Mouse (Mus musculus): ENCODE results near the gene Aif1l.
"Not testable (repeated sequence)": the region's sequence is repeated elsewhere in the genome, so short reads cannot be mapped to it uniquely, and the experiment has no call there.

The Aif1l gene

GRCm38 (mm10) chr2:31950058-31950871 is at the start of gene Aif1l:
Gene Aif1l (plus strand): TSS chr2:31950139.
- peak; percentile 55 to 60 for DNase-seq

DNA sequence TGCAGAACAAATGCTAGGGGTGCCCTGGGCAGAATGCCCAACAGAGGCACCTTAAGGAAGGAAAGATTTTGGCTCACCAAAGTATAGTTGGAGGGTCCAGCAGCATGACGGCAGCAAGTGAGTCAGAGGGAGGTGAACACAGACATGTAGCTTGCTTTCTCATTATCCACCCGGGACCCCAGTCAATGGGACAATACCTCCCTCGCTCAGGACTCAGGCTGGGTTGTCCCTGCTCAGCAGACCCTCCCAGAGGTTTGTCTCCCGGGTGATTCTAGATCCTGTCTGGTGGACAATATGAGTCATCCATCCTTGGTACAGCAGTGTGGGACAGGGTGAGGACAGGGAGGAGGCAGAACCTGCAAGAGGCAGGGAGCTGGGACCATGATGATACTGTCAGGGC is 49.0 kb upstream of the Aif1l start:
- no peak for DNase-seq

- peak in 1 of 2 experiments; percentile 33 for DNase-seq
These were observed 48.1 kb upstream of the Aif1l start for GRCm38 (mm10) chr2:31901659-31902362.

DNA sequence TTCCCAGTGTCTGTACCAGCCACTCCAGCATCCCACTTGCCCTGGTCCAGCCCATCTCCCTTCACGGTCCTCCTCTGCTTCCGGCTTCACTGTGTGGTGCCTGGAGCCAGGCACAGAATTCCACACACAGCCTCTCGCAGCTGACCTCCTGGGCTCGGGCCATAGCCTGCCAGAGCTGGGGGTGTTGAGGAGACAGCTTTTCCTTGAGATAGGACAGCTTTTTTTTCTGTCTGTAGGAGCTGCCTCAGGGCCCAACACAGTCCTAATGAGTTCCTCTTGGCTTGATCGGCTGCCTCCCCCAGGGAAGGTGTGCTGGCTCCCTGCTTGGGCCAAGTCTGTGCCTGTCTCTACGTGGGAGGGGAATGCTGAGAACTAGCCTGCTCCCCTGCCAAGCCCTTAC is 45.9 kb upstream of the Aif1l start:
- DNase-seq, result no peak

GRCm38 (mm10) chr2:31904622-31905021 is 45.3 kb upstream of the Aif1l start:
- DNase-seq, result no peak

DNA sequence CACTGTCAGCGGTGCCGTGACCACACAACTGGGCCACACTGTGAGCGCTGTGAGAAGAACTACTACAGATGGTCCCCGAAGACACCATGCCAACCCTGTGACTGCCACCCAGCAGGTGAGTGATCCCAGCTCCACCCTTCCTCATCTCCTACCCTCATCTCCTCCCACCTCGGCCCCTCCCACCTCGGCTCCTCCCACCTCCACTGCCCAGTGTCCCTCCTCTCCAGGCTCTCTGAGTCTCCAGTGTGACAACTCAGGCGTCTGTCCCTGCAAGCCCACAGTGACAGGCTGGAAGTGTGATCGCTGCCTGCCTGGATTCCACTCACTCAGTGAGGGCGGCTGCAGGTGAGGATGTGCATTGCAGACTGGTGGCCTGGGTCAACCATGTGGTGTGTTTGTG is 44.3 kb upstream of the Aif1l start:
- DNase-seq, result no peak

GRCm38 (mm10) chr2:31906407-31906806 is 43.5 kb upstream of the Aif1l start:
- no peak for DNase-seq

DNA sequence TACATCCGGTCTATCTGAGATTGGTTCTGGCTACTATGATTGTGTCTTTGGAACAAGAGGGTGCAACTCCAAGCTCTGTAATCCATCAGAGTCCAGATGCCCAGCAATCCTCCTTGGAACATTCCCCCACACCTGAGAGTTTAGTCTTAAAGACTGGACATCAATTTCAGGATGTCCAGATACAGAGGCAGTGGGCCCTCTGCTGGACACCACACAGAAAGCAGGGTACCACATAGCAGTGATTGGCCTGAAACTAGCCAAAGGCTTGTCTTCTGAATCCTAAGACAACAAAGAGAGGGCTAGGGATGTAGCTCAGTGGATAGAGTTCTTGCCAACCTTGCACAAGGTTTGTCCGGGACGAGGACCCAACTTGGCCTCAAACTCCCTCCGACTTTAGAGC is 37.4 kb upstream of the Aif1l start:
- DNase-seq, result peak in 1 of 2 experiments; percentile 27

DNA sequence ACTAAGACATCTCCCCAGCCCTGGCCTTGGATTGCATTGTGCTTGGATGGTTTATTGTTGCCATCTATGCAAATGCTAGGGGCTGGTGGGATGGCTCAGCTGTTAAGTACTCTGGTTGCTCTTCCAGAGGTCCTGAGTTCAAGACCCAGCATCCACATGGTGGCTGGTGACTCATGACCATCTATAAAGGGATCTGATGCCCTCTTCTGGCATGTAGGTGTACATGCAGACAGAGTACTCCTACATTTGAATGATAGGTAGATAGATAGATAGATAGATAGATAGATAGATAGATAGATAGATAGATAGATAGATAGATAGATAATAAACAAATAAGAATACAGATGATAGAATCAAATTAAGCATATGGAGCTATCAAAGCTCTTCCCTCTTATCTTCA is 35.7 kb upstream of the Aif1l start:
- DNase-seq, result not testable (repeated sequence)

DNA sequence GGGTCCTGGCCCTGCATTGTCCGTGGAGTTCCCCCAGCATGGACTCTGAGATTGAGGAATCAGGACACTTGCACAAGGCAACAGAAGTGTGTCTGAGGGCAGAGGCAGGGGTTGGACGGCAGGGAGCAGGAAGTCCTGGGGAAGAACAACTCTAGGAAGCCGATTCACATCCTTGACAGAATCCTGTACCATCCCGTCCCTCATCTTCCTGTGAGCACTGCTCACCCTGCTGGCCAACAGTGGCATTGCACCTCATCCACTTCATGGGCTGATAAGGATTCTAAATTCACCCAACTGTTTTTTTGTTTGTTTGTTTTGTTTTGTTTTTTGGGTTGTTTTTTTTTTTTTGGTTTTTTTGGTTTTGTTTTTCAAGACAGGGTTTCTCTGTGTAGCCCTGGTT is 34.8 kb upstream of the Aif1l start:
- peak; percentile 39 to 77 for DNase-seq

DNA sequence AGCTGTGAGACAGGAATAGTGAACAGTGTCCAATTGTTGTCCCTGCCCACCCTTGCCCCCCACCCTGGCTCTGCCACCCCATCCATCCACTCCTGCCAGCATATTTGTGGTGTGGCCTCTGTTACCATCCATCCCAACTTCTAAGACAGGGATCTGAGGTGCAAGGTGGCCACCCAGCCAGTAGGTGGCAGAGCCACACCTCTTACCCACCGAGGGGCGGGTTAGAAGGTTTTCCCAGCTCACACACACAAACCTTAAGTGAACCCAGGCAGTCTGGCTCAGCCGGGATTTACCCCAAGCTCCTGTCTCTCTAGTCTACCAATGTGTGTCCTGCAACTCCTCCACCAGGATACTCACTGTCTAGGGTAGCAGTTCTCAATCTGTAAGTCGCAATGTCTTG is 32.3 kb upstream of the Aif1l start:
- DNase-seq, result peak; percentile 64 to 68

DNA sequence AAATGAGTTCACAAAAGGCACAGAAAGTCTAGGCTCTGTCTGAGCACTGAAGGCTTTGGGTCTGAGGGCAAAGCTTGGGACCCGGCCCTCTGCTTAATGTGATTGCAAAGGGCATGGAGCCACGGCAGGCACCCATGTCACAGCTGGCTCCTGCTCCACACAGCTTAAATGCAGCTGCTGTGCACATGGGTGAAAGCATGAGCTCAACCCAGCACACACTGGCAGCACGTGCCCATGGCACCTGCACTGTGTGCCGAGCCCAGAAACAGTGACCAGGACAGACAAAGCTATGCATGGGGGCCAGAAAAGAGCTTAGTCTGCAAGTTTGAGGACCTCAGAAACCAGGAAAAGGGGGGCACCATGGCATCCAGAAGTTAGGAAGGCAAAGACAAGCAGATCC is 26.3 kb upstream of the Aif1l start:
- no peak for DNase-seq

- peak; percentile 95 for DNase-seq
These were observed 25.1 kb upstream of the Aif1l start for GRCm38 (mm10) chr2:31924811-31925210.

DNA sequence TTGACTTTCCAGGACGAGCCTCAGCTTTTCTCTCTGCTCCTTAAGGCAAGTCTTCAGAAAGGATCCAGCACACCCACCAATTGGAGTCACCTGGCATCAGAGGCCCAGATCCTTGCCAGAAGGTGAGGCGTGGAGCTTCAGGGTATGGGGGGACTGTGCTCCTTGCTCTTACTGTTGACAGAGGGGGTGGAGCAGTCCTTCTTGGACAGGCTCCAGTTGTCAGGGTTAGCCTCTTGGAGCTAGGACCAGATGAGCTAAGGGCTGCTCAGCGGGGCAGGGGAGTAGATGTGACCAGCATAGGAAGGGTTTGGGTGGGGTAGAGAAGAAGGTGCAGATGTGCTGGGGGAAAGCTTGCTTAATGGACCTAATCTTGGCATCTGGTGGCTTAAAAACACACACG is 24.0 kb upstream of the Aif1l start:
- DNase-seq, result peak in 1 of 2 experiments; percentile 46

DNA sequence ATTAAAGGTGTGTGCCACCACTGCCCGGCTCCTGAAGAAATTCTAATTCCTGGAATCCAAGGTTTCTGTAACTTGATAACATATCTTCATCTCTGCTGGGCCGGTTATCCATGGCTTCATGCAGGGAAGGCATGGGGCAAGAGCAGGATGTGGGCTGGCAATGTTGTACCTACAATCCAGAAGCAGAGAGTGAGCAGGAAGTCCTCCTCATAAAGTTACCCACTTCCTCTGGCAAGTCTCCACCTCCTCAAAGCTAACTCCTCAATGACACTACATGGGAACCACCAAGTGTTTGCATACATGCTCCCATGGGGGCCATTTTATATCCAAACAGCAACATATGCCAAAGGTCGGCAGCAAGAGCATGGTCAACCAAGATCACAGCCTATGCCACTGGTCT is 20.3 kb upstream of the Aif1l start:
- DNase-seq, result no peak

DNA sequence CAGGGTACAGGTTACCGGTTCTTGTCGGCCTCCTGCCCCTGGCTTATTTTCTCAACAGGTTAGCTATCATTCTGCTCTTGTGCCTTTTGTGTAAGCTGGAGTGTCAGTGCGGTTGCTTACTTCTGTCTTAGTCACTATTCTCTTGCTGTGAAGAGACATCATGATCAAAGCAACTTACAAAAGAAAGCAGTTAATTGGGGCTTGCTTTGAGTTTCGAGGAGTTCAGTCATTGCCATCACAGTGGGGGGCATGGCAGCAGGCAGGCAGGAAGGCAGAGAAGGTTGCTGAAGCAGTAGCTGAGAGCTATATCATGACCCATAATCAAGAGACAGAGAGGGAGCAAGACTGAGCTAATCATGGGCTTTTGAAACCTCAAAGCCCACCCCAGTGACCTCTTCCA is 15.4 kb upstream of the Aif1l start:
- no peak for DNase-seq

GRCm38 (mm10) chr2:31935054-31935453 is 14.9 kb upstream of the Aif1l start:
- no peak for DNase-seq

DNA sequence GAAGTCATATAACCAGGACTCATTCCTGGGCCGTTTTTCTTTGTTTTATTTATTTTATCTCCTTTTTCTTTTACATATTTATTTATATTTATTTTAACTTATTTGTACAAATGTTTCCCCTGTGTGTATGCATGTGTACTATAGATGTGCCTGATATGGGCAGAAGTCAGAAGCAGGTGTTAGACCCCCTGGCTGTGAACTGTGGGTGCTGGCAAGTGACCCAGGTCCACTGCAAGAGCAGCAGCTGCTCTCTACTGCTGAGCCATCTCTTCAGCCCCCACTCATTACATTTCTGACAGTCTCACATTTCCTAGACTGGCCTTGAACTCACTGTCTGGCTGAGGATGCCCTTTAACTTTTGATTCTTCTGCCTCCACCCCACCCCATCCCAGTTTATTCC is 11.6 kb upstream of the Aif1l start:
- DNase-seq, result no peak

GRCm38 (mm10) chr2:31943011-31943410 is 6.9 kb upstream of the Aif1l start:
- no peak for DNase-seq

- DNase-seq, result no peak
These were observed 4.4 kb upstream of the Aif1l start for GRCm38 (mm10) chr2:31945580-31945979.

DNA sequence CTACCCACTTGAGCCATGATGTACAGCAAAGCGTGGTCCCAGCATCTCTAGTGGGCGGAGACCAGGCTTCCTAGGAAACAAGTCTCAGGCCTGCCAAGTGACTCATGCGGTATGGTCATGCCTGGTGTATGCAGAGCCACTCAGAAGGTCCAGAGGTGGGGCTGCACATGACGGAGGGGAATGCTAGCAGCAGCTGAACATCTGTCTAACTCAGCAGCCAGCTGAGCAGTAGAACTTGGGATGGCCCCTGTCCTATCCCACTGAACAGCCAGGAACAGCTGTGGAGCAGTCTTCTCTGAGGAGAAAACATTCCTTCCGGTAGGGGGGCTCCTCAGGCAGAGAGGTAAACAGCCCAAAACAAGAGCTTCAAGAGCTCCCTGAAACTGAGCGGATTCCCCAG is 1.5 kb upstream of the Aif1l start:
- no peak for DNase-seq

- DNase-seq, result no peak
These were observed 1.1 kb upstream of the Aif1l start for GRCm38 (mm10) chr2:31948801-31949200.

- DNase-seq, result no peak
These were observed 1.0 kb downstream of the Aif1l start for GRCm38 (mm10) chr2:31950966-31951365.

- no peak for DNase-seq
These were observed 2.3 kb downstream of the Aif1l start for GRCm38 (mm10) chr2:31952236-31952635.
